19 mouse cellular contexts compared by ENCODE assay signal in the genomic region with DNA sequence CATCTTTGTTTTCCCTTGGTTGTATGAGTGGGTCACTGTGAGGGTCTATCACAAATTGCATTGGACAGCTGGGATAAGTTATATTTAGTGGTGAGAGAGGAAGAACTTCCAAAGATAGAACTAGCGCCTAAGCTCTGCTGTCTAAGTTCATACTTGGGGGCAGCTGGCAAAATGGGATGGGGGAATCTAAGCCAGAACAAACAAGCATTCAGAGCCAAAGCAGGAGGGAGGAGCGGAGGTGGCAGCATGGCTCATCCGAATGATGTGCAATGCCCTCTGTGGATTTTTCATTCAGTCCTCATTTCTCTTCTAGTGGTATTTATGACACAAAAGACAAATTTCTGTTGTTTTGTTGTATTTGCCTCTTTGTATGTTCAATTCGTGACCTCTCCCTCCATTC.
DNase-seq lines count a peak whose midpoint lies in the region; ATAC-seq and TF ChIP-seq lines count a peak whose summit lies in the region.
"Had no signal": no experiment of that assay in that cellular context is flagged by ENCODE, and none has a peak within 500 bp of the region (broad histone marks: within the 10 kb centered on the region; RNA-seq: fewer than 3 reads in every experiment).

No protein-coding gene starts in this region.

- no peak overlapping the region for H3K4me2 ChIP-seq in heart, embryonic 13.5 days
- H3K4me2 ChIP-seq in heart, embryonic 12.5 days, result no peak overlapping the region
- H3K4me2 ChIP-seq: hindbrain, embryonic 14.5 days; midbrain, embryonic 11.5 days; neural tube, embryonic 15.5 days had no signal

- DNase-seq in layer of hippocampus, adult 18-20 months (ENCODE audit: low spot score in 2 of 2), result peak; percentile 41 to 62
- DNase-seq in layer of hippocampus, postnatal 25 days (ENCODE audit: extremely low spot score in 1 of 2, low spot score in 1 of 2), result no peak
- peak; percentile 55 for DNase-seq in brain, adult 2 months (ENCODE audit: low read depth, low spot score)
- DNase-seq in layer of hippocampus, adult 2 months (ENCODE audit: low spot score in 2 of 2), result peak in 1 of 2 experiments; percentile 22
- no peak for DNase-seq in thymus, postnatal 25 days
- DNase-seq in MN1 (ENCODE audit: low spot score), result no peak
- DNase-seq: adrenal gland, postnatal 10 days; cerebellum, adult 2 months; heart, postnatal 36 days; liver, postnatal 0 days; right cerebral cortex, adult 18-20 months; right cerebral cortex, postnatal 4 days; thymus, postnatal 14 days had no signal

- no peak overlapping the region for H3K4me3 ChIP-seq in heart, embryonic 13.5 days
- no peak overlapping the region for H3K4me3 ChIP-seq in heart, embryonic 12.5 days
- H3K4me3 ChIP-seq in layer of hippocampus, adult 2 months, result no peak overlapping the region
- H3K4me3 ChIP-seq: neural tube, embryonic 15.5 days had no signal

- 0 out of 2 replicates have a peak overlapping the region, but pooled peaks have one; percentile 20 for H3K27ac ChIP-seq in heart, embryonic 13.5 days (replicated peaks)
- no peak overlapping the region for H3K27ac ChIP-seq in heart, embryonic 12.5 days (ENCODE audit: poor library complexity, severe bottlenecking)
- peak overlapping the region; percentile 67; the same call in 1 of the 2 replicates for H3K27ac ChIP-seq in layer of hippocampus, adult 2 months
- H3K27ac ChIP-seq: hindbrain, embryonic 14.5 days; neural tube, embryonic 15.5 days had no signal

- peaks cover 52% of the 10 kb centered on the region for H3K4me1 ChIP-seq in heart, embryonic 13.5 days
- H3K4me1 ChIP-seq in heart, embryonic 12.5 days (replicated peaks), result peaks cover 35% of the 10 kb centered on the region
- H3K4me1 ChIP-seq: neural tube, embryonic 15.5 days had no signal

- no peaks in the 10 kb centered on the region for H3K27me3 ChIP-seq in heart, embryonic 13.5 days (replicated peaks)
- no peaks in the 10 kb centered on the region for H3K27me3 ChIP-seq in heart, embryonic 12.5 days (replicated peaks)
- H3K27me3 ChIP-seq: neural tube, embryonic 15.5 days had no signal

- no peaks in the 10 kb centered on the region for H3K36me3 ChIP-seq in heart, embryonic 13.5 days
- H3K36me3 ChIP-seq in heart, embryonic 12.5 days, result no peaks in the 10 kb centered on the region
- H3K36me3 ChIP-seq: neural tube, embryonic 15.5 days had no signal

- whole genome bisulfite sequencing in heart, embryonic 13.5 days, result 57% methylated on average over 4 of the region's 4 CpGs
- 68% methylated on average over 4 of the region's 4 CpGs for WGBS in heart, embryonic 12.5 days

- no peak for ATAC-seq in heart, embryonic 13.5 days (ENCODE audit: extremely low read depth, insufficient number of reproducible peaks, low FRiP score, low TSS enrichment)
- no peak for ATAC-seq in heart, embryonic 12.5 days (ENCODE audit: insufficient number of reproducible peaks, low FRiP score)
- ATAC-seq: inflammation-experienced regulatory T-cells, adult 6 months; liver, postnatal 0 days had no signal

- peaks cover 7% of the 10 kb centered on the region; the same call in 1 of the 2 replicates for H3K9me3 ChIP-seq in heart, embryonic 13.5 days
- peaks cover 4% of the 10 kb centered on the region; the same call in 1 of the 2 replicates for H3K9me3 ChIP-seq in heart, embryonic 12.5 days (replicated peaks)
- H3K9me3 ChIP-seq: neural tube, embryonic 15.5 days had no signal

- no peak for TF ChIP-seq CTCF in layer of hippocampus, adult 2 months (conservative IDR thresholded peaks at IDR 0.05)

- H3K9ac ChIP-seq in heart, embryonic 13.5 days, result no peak overlapping the region
- H3K9ac ChIP-seq in heart, embryonic 12.5 days, result no peak overlapping the region
- H3K9ac ChIP-seq: hindbrain, embryonic 14.5 days; liver, postnatal 0 days; neural tube, embryonic 15.5 days had no signal

Comparison
In these comparisons a context has a peak if more than half of its experiments do, and no peak if none do; other contexts are left out.
1. DNase-seq: peak in layer of hippocampus, adult 18-20 months (2 of 2) and brain, adult 2 months (single experiment); none in layer of hippocampus, postnatal 25 days (0 of 2), thymus, postnatal 25 days (single experiment) and MN1 (single experiment).